Mouse (Mus musculus): Measurements from ENCODE around the gene Epp13.
"Not testable (repeated sequence)": the region's sequence is repeated elsewhere in the genome, so short reads cannot be mapped to it uniquely, and the experiment has no call there.

Epp13 gene

DNA sequence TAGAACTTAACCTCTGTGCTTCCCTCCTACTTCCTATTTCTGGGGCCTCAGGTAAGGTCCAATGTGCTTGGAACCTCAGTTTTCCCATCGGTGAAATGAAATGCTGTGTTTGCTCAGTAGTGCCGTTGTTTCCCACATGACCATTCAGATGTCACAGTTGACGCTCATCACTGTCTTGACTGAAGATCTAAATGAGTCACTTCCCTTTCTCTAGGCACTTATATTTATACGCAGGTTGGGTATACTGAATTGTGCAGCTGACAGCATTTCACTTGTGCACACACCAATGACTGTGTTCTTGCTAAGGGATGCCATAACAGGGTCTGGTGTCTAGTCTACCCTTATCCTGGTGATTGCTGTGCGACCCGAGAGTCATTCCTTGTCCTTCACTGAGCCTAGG, 32.9 kb downstream of the Epp13 start:
- in situ Hi-C loops (cut with MseI, MboI) = no loop called here

DNA sequence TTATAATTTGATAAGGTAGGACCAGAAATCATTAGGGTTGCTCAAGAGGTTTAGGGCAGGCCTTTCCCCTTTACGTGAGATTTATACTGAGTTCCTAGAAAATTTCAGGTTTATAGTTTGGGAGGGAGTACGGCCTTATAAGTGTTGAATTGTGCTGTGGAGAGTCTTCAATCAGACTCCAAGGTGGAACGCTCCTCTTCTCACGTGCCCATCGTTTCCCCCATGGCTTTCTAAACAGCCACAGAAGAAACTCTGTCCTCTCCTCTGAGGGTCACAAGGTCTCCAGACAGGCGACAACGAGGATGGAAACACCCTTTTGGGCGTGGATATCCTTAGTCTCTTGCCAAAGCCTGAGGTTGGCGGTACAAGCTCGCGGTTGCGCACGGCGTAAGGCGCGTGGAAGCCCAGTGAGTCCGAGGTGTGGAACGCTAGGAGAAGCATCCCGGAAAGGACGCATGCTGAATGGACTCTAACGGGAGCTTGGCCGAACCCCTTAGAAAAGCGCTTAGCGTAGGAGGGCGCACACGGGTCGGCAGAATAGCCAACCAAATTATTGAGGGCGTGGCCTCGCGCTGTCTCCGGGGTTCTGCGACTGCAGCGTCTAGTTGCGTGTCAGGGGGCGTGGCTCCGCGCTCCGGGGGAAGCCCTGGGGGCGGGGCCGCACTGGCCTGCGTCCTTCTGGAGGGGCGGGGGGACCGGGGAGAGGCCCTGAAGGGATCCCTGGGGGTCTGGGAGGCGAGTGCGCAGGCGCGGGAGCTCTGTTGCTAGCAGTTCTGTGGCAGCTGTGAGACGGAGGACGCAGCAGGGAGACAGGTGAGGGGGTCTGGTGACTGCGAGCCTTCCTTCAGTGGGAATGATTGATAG, 33.6 kb downstream of the Epp13 start, which contains the start of gene Zfp667:
Gene Zfp667 (plus strand): TSS at position 738 of the 864 bp plus-strand sequence.
- in situ Hi-C loops (cut with MseI, MboI) = no loop called here

DNA sequence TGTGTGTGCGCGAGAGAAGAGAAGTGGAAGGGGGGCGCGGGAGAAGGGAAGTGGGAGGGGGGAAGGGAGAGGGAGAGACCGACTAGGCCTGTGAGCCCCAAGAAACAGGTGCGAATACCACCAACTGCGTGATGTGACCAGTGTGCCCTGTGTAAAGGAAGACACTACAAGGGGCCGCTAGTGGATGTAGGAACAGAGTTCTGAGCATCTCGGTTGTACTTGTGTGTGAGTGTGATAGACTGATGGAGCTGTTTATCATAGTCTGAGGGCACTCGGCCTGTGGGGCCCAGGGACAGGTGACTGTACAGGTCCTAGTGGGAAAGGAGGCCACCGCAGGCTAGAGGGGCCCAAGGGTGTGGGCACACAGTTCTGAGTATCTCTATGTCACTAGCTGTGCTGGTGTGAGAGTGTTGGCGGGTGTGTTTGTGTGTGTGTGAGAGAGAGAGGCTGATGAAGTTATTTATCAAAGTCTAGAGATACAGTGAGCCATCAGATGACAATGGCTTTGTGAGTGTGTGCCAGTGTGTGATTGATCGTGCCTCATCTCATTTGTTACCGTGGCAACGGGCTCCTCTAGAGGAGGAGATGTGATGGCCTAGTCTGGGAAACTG, 34.5 kb downstream of the Epp13 start:
- in situ Hi-C loops (cut with MseI, MboI) = no loop called here

DNA sequence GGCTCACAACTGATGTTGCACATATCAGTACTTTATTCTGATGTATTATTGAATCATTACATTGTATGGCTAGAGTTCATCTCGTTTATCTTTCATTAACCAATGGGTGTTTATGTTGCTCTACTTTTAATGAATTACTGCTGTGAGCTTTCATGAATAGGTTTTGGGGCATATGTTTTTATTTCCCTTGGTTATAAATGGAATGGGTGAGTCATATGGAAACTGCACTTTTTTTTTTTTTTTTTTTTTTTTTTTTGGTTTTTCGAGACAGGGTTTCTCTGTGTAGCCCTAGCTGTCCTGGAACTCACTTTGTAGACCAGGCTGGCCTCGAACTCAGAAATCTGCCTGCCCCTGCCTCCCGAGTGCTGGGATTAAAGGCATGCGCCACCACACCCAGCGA, 38.6 kb downstream of the Epp13 start:
- in situ Hi-C loops (cut with MseI, MboI) = not testable (repeated sequence)

DNA sequence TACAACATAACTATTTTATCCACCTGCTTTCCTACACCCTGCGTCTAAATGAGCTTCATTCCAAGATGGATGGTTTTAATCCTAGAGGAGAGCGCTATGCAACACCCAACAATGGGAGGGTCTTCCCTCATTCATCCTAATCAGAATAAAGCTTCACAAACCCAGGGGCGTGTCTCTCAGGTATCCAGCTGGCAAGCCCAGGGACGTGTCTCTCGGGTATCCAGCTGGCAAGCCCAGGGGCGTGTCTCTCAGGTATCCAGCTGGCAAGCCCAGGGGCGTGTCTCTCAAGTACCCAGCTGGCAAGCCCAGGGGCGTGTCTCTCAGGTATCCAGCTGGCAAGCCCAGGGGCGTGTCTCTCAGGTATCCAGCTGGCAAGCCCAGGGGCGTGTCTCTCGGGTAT, 48.3 kb downstream of the Epp13 start:
- in situ Hi-C loops (cut with MseI, MboI) = not testable (repeated sequence)

DNA sequence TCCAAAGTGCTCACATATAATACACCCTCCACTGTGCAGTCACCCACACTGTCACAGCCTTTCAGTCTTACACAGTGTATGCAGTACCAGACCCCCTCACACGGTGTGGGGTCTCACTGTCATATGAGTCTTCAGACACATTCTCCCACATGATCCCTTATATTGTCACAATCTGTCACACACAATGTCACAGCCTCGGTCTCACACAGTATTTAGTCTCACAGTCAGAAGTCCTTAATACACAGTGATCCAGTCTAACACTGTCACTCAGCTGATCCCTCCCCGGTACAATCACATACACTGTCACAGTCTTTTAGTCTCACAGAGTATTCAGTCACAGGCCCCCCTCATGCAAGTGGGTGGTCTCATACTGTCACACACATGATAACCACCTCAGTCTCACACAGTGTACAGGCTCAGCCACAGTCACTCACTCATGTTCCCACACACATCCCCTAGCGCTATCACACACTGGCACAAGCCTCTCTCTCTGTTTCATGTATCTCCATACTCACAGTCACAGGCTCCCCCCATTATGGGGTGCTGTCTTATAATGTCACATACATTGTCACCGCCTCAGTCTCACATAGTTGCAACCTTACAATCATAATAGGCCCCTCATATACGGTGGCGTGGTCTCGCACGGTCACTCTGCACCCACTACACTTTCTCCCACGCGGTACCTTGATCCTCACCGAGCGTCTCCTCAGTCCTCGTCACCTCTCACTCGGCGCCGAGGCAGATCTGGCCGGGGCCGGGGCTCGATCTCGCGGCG, 78.1 kb downstream of the Epp13 start:
- in situ Hi-C loops (cut with MseI, MboI) = no loop called here

DNA sequence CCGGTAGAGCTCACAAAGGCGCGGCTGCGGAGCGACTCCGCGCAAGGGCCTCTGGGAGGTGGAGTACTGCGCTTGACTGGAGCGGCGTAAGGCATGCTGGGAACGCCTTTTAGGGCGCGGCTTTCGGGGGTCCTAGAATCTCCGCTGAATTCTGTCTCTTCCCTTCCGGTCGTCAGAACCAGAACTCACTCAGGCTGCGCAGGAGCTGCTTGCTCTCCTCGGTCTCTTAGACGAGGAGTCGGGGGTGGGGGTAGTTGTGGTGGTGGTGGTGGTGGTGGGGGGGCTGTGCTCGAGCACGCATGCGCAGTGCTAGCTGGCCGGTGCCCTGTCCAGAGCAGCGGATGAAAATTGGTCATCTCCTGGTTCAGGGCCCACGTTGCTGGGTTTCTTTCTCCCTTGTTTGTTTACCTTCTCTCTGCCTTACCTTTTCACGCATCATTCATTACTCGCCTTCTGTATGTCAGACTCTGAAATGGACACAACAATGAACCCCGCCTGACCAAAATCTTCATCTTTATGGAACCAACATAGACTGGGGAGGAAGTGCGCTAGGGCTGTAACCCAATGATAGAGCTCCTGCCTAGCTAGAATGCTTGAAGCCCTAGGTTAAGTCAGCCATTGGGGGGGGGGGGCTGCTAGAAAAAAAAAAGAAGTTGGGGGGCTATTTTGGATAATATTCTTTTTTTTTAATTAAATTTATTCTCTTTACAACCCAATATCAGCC, 78.9 kb downstream of the Epp13 start, which contains the start of gene Zfp583:
Gene Zfp583 (minus strand): TSS at position 53 of the 724 bp plus-strand sequence.
- in situ Hi-C loops (cut with MseI, MboI) = no loop called here

All from mouse trophoblast stem cell (cell line).